Mouse (Mus musculus) embryonic facial prominence, embryonic 14.5 days (tissue): Measurements from ENCODE around the gene Rag2. TPM values are rescaled to one million over a fixed set of nuclear protein-coding genes. Genes with fewer than 3 reads are reported as not detected.

Experiments used
- ATAC-seq: fragments of 200-750 bp; cut with Nextera tagmentation; 2 replicates; pipeline ENCODE4 v1.8.0; 2017; ENCODE audit warnings: low read depth, moderate number of reproducible peaks, moderate TSS enrichment
- DNase-seq: peaks from one replicate; pipeline ENCODE4 v3.0.0-alpha.2; 2015; ENCODE audit warnings: low spot score
- H3K27ac ChIP-seq: fragments of 300-500 bp; sonication (generic); replicated peaks from 2 replicates; pipeline ENCODE4 v1.5.1; 2014; ENCODE audit warnings: low read depth, mild to moderate bottlenecking, low read length, moderate library complexity
- H3K27me3 ChIP-seq: fragments of 300-500 bp; sonication (generic); replicated peaks from 2 replicates; pipeline ENCODE4 v1.6.1; 2014; ENCODE audit warnings: low read length; ENCODE audit not compliant: control insufficient read depth, insufficient read depth
- H3K36me3 ChIP-seq: fragments of 300-500 bp; sonication (generic); 2 replicates; pipeline ENCODE4 v1.6.1; 2014; ENCODE audit warnings: low read length, mixed read lengths; ENCODE audit not compliant: control insufficient read depth, insufficient read depth
- H3K4me1 ChIP-seq: fragments of 300-500 bp; sonication (generic); 2 replicates; pipeline ENCODE4 v1.6.1; 2014; ENCODE audit warnings: antibody characterized with exemption, low read length; ENCODE audit not compliant: control insufficient read depth, insufficient read depth
- H3K4me2 ChIP-seq: fragments of 300-500 bp; sonication (generic); 2 replicates; pipeline ENCODE4 v1.6.1; 2014; ENCODE audit warnings: low read depth, mild to moderate bottlenecking, low read length, moderate library complexity, mixed read lengths
- H3K4me3 ChIP-seq: fragments of 300-500 bp; sonication (generic); 2 replicates; pipeline ENCODE4 v1.5.1; 2014; ENCODE audit warnings: low read depth, mild to moderate bottlenecking, low read length
- H3K9ac ChIP-seq: fragments of 300-500 bp; sonication (generic); 2 replicates; pipeline ENCODE4 v1.6.1; 2014; ENCODE audit warnings: low read depth, mild to moderate bottlenecking, low read length, moderate library complexity, mixed read lengths
- H3K9me3 ChIP-seq: fragments of 300-500 bp; sonication (generic); 2 replicates; pipeline ENCODE4 v1.6.1; 2016; ENCODE audit warnings: low read length; ENCODE audit not compliant: control insufficient read depth
- WGBS: fragments of 180-500 bp; shearing (Covaris S2); extraction: QIAGEN DNeasy Blood & Tissue Kit; methylation state at CpG from one replicate; pipeline ENCODE4 v1.1.7; 2014; 5-methylcytosine and 5-hydroxymethylcytosine counted together
- polyA plus RNA-seq: library from polyadenylated mRNA; unstranded; fragments of >200 nt; fragmentation: Nextera tagmentation; extraction: Ambion mirVana; gene quantifications from 2 replicates; pipeline ENCODE4 v1.2.1, GENCODE M21; 2014

The Rag2 gene
- polyA plus RNA-seq, 1 experiment from 2014 or later = 0.11 TPM

- no peak for ATAC-seq
- no peaks in the 10 kb centered on the region for H3K9me3 ChIP-seq
- H3K4me2 ChIP-seq = no peak overlapping the region
- H3K4me3 ChIP-seq = no peak overlapping the region
- H3K27me3 ChIP-seq = no peaks in the 10 kb centered on the region
- no peaks in the 10 kb centered on the region for H3K36me3 ChIP-seq
- DNase-seq = no peak
- H3K4me1 ChIP-seq = peaks cover 21% of the 10 kb centered on the region
- H3K27ac ChIP-seq = no peak overlapping the region
- H3K9ac ChIP-seq = no peak overlapping the region
- WGBS = 82% methylated on average over 5 of the region's 5 CpGs
Observed at GRCm38 (mm10) chr2:101594681-101595080, 29.8 kb upstream of the Rag2 start.

GRCm38 (mm10) chr2:101597186-101597585 is 27.3 kb upstream of the Rag2 start:
- H3K36me3 ChIP-seq = no peaks in the 10 kb centered on the region
- no peaks in the 10 kb centered on the region for H3K27me3 ChIP-seq
- no peaks in the 10 kb centered on the region for H3K9me3 ChIP-seq
- no peak overlapping the region for H3K4me2 ChIP-seq
- peaks cover 39% of the 10 kb centered on the region for H3K4me1 ChIP-seq
- H3K9ac ChIP-seq = no peak overlapping the region
- H3K4me3 ChIP-seq = no peak overlapping the region
- ATAC-seq (no peak), DNase-seq (no peak)
- no peak overlapping the region for H3K27ac ChIP-seq

GRCm38 (mm10) chr2:101598190-101599181 is 26.0 kb upstream of the Rag2 start:
- Histone ChIP-seq H3K9ac (no peak overlapping the region), H3K27ac (no peak overlapping the region), H3K4me1 (peaks cover 32% of the 10 kb centered on the region), H3K27me3 (no peaks in the 10 kb centered on the region), H3K4me3 (no peak overlapping the region), H3K9me3 (no peaks in the 10 kb centered on the region), H3K4me2 (0 out of 2 replicates have a peak overlapping the region, but pooled peaks have one; percentile 18), H3K36me3 (no peaks in the 10 kb centered on the region)
- ATAC-seq (no peak), DNase-seq (peak; percentile 60)
- WGBS = 48% methylated on average over 13 of the region's 13 CpGs

GRCm38 (mm10) chr2:101600703-101601102 is 23.8 kb upstream of the Rag2 start:
- peak overlapping the region; percentile 81 for H3K27ac ChIP-seq
- no peaks in the 10 kb centered on the region for H3K9me3 ChIP-seq
- H3K4me1 ChIP-seq = peaks cover 32% of the 10 kb centered on the region
- no peaks in the 10 kb centered on the region for H3K27me3 ChIP-seq
- 5% methylated on average over 8 of the region's 8 CpGs for WGBS
- H3K4me2 ChIP-seq = peak overlapping the region; percentile 30
- DNase-seq (peak; percentile 92), ATAC-seq (peak; percentile 78)
- H3K36me3 ChIP-seq = no peaks in the 10 kb centered on the region
- no peak overlapping the region for H3K9ac ChIP-seq
- no peak overlapping the region for H3K4me3 ChIP-seq

- ATAC-seq = no peak
- H3K27ac ChIP-seq = no peak overlapping the region
- whole genome bisulfite sequencing = 92% methylated on average over 1 of the region's 1 CpGs
- DNase-seq = no peak
- H3K36me3 ChIP-seq = no peaks in the 10 kb centered on the region
- H3K9ac ChIP-seq = no peak overlapping the region
- H3K27me3 ChIP-seq = no peaks in the 10 kb centered on the region
- H3K4me3 ChIP-seq = no peak overlapping the region
- H3K4me2 ChIP-seq = no peak overlapping the region
- H3K4me1 ChIP-seq = peaks cover 32% of the 10 kb centered on the region
- H3K9me3 ChIP-seq = no peaks in the 10 kb centered on the region
Observed at GRCm38 (mm10) chr2:101603099-101603498, 21.4 kb upstream of the Rag2 start.

GRCm38 (mm10) chr2:101608232-101608894 is 16.2 kb upstream of the Rag2 start:
- peak; percentile 67; the same call in 1 of the 2 replicates for ATAC-seq
- 53% methylated on average over 7 of the region's 7 CpGs for WGBS

GRCm38 (mm10) chr2:101610861-101611260 is 13.7 kb upstream of the Rag2 start:
- WGBS = 75% methylated on average over 3 of the region's 3 CpGs

More at GRCm38 (mm10) chr2:101608232-101608894, 16.2 kb upstream of the Rag2 start:
- Histone ChIP-seq H3K4me3 (no peak overlapping the region), H3K27ac (no peak overlapping the region), H3K36me3 (no peaks in the 10 kb centered on the region), H3K9ac (no peak overlapping the region), H3K4me1 (no peaks in the 10 kb centered on the region), H3K4me2 (no peak overlapping the region), H3K27me3 (no peaks in the 10 kb centered on the region), H3K9me3 (no peaks in the 10 kb centered on the region)
- DNase-seq = peak; percentile 35

GRCm38 (mm10) chr2:101615464-101616305 is 8.8 kb upstream of the Rag2 start:
- Histone ChIP-seq H3K4me2 (no peak overlapping the region), H3K4me1 (0 out of 2 replicates have a peak, but pooled peaks cover 13% of the 10 kb centered on the region), H3K27ac (no peak overlapping the region), H3K27me3 (no peaks in the 10 kb centered on the region), H3K9ac (no peak overlapping the region), H3K4me3 (no peak overlapping the region), H3K36me3 (no peaks in the 10 kb centered on the region), H3K9me3 (no peaks in the 10 kb centered on the region)
- WGBS = 62% methylated on average over 10 of the region's 10 CpGs
- ATAC-seq = no peak; the same call in 1 of the 2 replicates
- peak; percentile 12 for DNase-seq

More at GRCm38 (mm10) chr2:101610861-101611260, 13.7 kb upstream of the Rag2 start:
- Histone ChIP-seq H3K36me3 (no peaks in the 10 kb centered on the region), H3K9ac (no peak overlapping the region), H3K4me2 (no peak overlapping the region), H3K4me1 (0 out of 2 replicates have a peak, but pooled peaks cover 4% of the 10 kb centered on the region), H3K9me3 (no peaks in the 10 kb centered on the region), H3K4me3 (no peak overlapping the region), H3K27me3 (no peaks in the 10 kb centered on the region), H3K27ac (no peak overlapping the region)
- DNase-seq = no peak
- no peak for ATAC-seq
